Mouse (Mus musculus) urinary bladder, adult 2 months (tissue): ENCODE data around the gene Gtf3c6. TPM values are rescaled to one million over a fixed set of nuclear protein-coding genes. Genes with fewer than 3 reads are reported as not detected.

Source experiments
- DNase-seq: peaks from one replicate; pipeline ENCODE4 v3.0.0; 2022; ENCODE audit warnings: low spot score
- polyA plus RNA-seq: library from polyadenylated mRNA; depleted of rRNA; stranded (reverse); fragments of >200 nt; gene quantifications from 2 replicates; pipeline ENCODE4 v1.2.3, GENCODE M21; 2012; rRNA removed

Gene Gtf3c6
- 24.5 and 34.0 TPM in 2 replicates for polyA plus RNA-seq

DNA sequence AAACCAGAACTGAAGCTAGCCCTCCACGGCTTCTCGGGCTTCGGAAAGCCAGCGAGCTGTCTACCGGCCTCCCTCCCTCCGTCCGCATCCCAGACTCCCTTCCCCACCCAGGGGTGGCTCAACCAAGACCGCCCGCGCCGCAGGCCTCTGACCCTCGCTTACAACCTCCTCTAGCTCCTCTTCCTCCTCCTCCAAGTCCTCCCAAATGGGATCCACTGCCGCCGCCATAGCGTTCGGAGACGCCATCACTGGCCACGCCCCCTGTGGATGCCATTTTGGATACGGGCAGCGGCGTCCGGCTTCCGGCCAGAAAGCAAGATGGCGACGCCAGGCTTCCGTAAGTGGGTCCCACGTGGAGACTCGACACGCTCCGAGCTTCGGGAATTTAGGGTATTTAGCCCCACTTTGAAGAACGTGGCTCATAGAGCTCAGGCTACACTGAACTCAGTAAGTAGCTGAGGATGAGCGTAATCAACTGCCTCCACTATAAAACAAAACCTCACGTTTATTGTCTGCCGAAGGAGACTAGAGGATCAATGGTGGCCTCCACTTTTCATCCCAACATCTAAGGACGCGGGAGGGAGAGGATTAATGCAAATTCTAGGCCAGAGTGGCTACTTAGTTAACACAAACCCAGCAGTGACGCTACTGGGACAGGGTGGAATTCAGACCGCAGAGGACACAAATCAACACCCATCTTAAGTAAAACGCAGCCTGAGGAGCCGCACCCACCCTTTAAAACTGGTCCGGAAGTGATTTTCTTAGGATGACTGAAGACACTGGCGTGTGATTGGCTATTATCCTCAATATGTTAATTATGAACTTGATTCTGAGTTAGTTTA lies at the start of gene Gtf3c6:
TSS of gene Gtf3c6 (minus strand) at position 695 of the 842 bp plus-strand sequence.
- DNase-seq: peak; percentile 94

DNA sequence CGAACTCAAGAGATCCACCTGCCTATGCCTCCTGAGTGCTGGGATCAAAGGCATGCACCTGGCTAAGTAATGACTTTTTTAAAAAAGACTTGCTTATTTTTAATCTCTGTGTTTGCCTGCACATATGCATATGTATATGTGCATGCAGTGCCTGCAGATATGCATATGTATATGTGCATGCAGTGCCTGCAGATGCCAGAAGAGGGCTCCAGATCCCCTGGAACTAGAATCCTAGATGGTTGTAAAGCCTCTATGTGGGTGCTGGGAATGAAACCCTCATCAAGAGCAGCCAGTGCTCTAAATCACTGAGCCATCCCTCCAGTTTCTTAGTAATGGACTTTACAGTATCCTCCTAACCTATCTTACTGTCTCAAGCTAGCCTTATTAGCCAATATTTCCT lies 48.1 kb upstream of the Gtf3c6 start:
- no peak for DNase-seq

DNA sequence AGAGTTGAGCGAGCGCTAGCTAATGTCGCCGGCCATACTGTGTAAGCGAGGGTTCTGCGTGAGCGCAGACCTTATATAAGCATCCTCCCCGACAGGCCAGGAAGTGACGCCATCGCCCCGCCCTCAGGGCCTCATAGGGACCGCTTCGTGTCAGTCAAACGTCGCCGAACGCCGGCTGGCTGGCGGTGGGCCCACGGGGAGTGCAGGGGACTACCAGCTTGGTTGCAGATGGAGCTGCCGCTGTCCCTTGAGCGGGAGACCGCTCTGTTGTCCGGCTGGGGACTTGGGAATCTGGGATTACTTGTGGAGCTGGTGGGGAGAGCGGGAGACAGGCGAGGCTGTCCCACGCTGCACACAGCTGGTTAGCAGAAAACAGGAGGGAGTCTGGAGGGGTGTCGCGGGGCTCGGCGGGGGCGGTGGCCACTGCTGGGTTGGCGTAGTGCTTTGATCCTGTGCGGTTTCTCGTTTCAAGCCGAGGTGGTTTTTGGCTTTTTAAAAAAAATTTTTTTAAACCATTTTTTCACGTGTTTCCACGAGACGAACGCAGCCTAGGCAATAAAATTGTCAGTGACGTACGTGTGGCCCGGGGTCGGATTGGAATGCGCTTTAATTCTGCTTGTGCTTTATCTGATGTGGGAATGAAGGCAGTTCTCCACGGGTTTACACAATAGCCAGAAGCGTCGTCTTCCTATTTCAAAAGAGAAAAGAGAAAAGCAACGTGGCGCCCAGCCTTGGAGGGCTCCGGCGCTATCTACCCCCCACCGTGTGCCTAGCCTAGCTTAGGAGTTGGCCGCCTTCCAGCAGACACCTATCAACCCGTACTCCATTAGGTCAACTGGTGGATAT lies 44.5 kb upstream of the Gtf3c6 start, which contains the start of gene Amd1:
TSS of gene Amd1 (minus strand) at position 47 of the 846 bp plus-strand sequence.
- DNase-seq: peak; percentile 100

DNA sequence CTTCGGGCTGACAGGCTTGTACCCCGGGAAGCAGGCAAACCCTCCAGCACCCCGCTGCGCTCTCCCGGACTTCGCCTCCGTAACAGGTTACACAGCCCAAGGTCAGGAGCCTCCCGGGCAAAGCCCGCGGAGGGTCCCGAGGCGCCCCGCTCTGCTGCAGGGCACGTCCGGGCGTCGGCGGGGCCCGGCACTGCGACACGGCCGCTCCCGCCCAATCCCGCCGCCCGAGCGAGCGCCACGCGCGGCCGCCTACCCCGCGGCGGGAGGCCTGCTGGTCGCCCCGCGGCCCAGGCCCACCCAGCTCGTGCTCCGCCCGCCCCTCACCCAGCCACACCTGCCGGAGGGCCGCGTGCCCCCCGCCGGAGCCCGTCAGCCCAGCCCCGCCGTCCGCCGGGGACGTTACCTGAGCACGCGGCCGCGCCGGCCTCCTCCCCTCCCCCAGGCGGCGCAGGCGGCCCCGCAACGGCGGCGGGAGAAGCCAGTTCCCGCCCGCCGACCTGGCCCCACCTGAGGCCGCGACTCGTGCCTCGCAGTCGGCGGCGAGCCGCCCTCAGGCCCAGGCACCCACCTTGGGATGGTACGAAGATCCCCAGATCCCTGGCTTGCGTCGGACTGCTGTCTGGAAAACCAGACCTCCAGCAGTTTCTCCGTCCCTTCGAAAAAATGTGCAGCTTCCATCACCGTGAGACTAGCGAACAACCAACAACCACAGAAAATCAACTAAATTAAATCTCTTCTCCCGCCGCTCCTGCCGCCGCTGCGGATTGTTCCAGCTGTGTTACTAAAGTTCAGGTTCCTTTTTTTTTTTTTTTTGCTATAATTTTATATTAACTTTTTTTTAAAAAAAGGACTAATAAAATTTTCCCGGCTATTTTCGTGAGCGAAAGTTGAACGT lies 43.5 kb upstream of the Gtf3c6 start:
- peak; percentile 70 for DNase-seq

GRCm38 (mm10) chr10:40300648-40301171 lies 42.8 kb upstream of the Gtf3c6 start:
- no peak for DNase-seq

DNA sequence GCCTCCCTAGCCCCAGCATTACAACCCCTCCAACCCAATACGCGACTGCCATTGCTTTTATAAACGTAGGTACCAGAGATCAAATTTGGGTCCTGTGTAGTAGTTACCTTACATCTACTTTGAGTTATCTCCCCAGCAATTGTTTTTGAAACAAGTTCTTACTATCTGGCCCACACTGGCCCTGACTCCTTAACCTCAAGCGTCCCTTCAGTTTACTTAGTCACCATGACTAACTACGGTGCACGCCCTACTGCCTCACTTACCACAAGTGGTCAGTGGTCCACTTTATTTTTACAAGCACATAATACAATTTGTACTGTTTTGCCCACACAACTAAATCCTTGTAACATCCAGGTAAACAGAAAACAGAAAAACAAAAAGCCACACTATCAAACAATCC lies 34.7 kb upstream of the Gtf3c6 start:
- DNase-seq: no peak

DNA sequence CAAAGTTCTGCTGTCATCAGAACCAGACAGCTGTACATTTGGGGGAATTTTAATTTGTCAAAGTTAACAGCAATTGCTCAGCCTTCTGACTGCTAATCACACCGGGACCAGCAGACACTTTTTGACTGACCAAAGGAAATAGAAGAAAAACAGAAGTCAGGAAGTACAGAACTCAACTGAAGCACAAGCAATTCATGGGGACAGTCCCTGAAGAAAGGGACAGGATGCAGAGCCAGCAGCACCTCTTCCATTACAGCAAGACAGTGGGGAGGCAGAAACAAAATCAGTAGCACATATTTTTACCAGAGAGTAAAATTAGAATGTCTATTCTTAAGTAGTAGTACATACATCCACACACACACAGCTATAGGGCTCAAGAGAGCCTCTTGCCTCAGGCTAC lies 28.9 kb upstream of the Gtf3c6 start:
- no peak for DNase-seq

GRCm38 (mm10) chr10:40285571-40285970 lies 27.7 kb upstream of the Gtf3c6 start:
- DNase-seq: no peak

DNA sequence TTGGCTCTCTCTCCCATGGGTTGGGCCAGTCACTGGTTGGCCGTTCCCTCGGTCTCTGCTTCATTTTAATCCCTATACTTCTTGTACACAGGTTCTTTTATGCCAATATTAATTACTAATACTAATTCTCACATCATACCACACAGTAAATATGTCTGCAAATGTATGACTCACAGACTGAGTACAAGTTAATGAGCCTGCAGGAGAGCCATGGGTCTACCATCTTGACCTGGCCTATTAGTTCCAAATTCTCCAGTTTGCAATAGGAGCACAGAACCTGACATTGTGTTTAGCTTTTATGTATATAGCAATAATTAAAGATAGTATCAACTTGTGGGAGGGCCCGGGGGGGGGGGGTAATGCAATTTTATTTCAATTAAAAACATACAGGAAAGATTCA lies 27.1 kb upstream of the Gtf3c6 start:
- no peak for DNase-seq

GRCm38 (mm10) chr10:40284179-40284831 lies 26.4 kb upstream of the Gtf3c6 start:
- DNase-seq: no peak

DNA sequence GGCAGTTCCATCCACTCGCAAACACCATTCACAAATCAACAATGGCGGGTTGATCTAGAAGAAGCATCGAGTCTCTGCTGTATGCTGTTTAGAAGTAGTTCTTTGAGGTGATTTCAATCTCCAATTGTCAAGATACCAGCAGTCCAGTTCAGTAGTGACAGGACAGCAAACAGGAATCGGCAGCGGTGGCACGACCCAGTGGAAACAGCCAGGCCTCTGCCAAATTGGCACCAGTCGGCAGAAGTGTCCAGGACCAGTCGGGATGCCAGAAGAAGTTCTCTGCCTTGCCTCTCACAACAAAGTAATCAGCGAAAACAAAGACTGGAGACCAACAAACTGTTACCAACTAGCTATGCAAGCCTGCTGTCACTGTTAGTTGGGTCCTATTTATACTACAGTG lies 25.7 kb upstream of the Gtf3c6 start:
- no peak for DNase-seq

- no peak for DNase-seq
Measured at GRCm38 (mm10) chr10:40281565-40281964, 23.7 kb upstream of the Gtf3c6 start.

DNA sequence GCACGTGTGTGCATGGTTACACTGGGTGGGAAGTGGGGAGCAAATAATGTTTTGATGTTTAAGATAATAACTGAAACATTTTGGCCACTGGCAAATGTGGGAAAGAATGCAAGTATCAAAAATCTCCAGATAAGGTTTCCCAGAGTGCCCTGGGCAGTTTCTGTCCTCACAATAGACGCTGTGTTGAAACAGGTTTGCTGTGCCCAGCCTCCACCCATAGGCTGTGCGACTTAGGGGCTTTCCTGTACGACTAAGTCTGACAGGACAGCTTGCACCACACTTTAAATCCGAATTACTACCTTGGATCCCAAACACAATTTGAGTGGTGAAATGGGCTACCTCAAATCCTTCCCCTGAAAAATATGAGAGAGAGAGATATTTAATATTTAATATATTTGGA lies 20.4 kb upstream of the Gtf3c6 start:
- no peak for DNase-seq

- DNase-seq: no peak
Measured at GRCm38 (mm10) chr10:40275991-40276390, 18.1 kb upstream of the Gtf3c6 start.

GRCm38 (mm10) chr10:40273938-40274337 lies 16.0 kb upstream of the Gtf3c6 start:
- DNase-seq: no peak

DNA sequence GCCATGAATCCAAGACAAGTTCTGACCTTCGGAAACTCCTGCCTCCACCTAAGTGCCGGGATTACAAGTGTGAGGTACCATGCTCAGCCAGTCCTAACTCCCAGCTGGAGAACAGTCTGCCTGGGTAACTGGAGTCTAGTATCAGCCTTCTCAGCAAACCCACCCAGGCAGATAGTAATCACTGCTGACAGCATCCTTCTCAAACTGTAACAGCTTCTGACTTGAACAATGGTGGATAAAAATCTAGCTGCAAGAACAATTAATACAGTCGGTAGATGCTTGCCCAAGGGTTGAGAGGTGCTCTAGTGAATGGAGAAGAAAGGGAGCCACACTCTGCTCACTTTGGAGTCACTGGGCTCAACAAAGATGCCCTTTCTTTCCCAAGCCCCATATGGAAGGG lies 13.3 kb upstream of the Gtf3c6 start:
- DNase-seq: no peak

DNA sequence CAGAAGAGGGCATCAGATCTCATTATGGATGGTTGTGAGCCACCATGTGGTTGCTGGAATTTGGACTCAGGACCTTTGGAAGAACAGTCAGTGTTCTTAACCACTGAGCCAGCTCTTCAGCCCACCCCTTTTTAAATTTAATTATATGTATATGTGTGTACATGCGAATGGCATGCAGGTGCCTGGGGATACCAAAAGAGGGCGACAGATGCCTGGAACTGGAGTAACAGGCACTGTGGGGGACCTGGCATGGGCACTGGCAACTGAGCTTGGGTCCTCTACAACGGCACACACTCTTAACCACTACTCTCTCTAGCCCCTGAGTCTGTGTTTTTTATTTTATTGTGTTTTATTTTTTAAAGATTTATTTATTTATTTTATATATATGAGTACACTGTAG lies 7.0 kb upstream of the Gtf3c6 start:
- no peak for DNase-seq

DNA sequence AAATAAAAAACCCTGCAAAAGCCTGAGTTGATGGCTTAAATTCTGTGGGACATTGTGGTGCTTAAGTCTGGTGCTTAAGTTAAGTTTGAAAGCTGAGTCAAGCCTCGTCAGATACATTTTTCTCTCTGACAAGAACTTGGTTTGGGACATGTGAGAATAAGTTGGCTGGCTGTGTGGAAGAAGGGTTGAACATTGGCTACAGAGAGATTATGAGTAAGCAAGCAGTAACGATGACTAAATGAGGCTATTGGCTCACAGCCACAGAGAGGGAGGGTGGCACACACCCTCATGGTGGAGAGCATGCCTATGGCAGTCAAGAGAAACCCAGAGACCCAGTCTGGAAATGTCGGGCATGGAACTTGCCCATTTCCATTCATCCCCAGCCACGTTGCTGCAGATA lies 5.8 kb upstream of the Gtf3c6 start:
- no peak for DNase-seq

DNA sequence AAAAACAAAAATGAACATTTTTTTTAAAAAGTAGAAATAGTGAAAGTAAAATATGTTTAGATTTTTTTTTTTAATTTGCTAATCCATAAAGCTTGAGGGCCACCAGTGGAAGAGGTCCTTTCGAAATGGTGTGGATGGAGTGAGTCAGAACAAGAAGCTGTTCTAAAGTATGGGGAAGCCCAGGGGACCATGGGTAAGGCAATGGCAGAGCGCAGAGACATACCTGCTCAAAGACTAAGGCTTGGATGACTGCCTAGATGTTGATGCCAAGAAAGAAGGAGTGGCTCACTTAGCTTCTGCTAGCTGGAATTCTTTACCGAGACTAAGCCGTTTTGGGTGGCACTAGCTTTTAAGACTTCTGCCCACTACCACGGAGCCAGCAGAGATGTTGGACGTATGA lies 4.3 kb upstream of the Gtf3c6 start:
- no peak for DNase-seq

DNA sequence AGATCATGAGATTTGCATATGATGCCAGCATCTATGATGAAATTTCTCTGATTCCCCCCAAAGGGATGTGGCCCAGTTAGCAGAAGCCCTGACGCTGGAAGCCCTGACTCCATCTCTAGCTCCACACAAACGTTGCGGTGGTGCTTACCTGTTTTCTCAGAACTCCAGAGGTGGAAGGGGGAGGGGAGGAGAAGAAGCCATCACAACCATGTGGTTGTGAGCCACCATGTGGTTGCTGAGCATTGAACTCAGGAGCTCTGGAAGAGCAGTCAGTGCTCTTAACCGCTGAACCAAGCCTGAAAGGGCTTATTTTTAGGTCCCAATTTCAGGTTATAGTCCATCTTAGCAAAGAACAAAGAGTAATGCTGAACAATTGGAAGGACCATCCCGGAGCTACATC lies 2.4 kb upstream of the Gtf3c6 start:
- DNase-seq: no peak

- DNase-seq: no peak
Measured at GRCm38 (mm10) chr10:40259542-40259941, 1.6 kb upstream of the Gtf3c6 start.
